In the genomic region with DNA sequence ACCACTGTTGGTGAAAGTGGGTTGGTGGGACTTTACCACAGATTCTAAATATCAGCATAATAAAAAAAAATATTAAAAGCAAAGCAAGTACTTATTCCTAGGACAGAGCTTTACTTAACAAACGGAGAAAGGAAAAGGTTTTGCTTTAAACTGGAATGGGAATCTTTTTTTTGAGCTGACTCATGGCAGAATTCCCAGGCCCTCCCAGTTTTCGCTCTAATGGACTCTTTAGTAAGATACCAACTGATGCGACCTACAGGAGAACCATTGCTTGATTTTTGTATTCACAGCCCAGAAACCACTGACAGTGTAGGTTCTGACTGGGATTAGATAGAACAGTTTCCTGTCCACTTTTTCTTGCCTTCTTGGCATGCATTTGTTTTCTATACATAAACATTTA, we compare ENCODE assay signal across 9 mouse cellular contexts. TPM values are rescaled to one million over a fixed set of nuclear protein-coding genes. Genes with fewer than 3 reads are reported as not detected.
DNase-seq lines count a peak whose midpoint lies in the region; ATAC-seq and TF ChIP-seq lines count a peak whose summit lies in the region.
"Had no signal": no experiment of that assay in that cellular context is flagged by ENCODE, and none has a peak within 500 bp of the region (broad histone marks: within the 10 kb centered on the region; RNA-seq: fewer than 3 reads in every experiment).

No protein-coding gene starts in this region.

- DNase-seq in adrenal gland, postnatal 14 days = peak; percentile 9
- no peak for DNase-seq in adrenal gland, postnatal 25 days
- no peak for DNase-seq in lung, postnatal 4 days
- no peak for DNase-seq in right cerebral cortex, postnatal 10 days (ENCODE audit: low spot score in 2 of 2)
- no peak for DNase-seq in adrenal gland, postnatal 4 days (ENCODE audit: low spot score in 2 of 2)
- DNase-seq: cerebellum, adult 2 months had no signal

- H3K4me2 ChIP-seq in lung, embryonic 16.5 days (ENCODE audit: low read depth, low read length) = peak overlapping the region; percentile 84
- peak overlapping the region; percentile 71 for H3K4me2 ChIP-seq in intestine, postnatal 0 days (replicated peaks; ENCODE audit: low read depth)
- H3K4me2 ChIP-seq in neural tube, embryonic 15.5 days = peak overlapping the region; percentile 61

- H3K4me1 ChIP-seq in lung, embryonic 16.5 days (replicated peaks; ENCODE audit: control insufficient read depth, insufficient read depth, low read length) = peaks cover 14% of the 10 kb centered on the region
- no peaks in the 10 kb centered on the region for H3K4me1 ChIP-seq in intestine, postnatal 0 days (replicated peaks; ENCODE audit: control insufficient read depth, insufficient read depth, low read length)
- H3K4me1 ChIP-seq in neural tube, embryonic 15.5 days = peaks cover 28% of the 10 kb centered on the region

- H3K27ac ChIP-seq in lung, embryonic 16.5 days (ENCODE audit: low read length) = no peak overlapping the region
- H3K27ac ChIP-seq in intestine, postnatal 0 days (ENCODE audit: low read depth, low read length) = no peak overlapping the region
- no peak overlapping the region for H3K27ac ChIP-seq in neural tube, embryonic 15.5 days (replicated peaks)

- no peak for ATAC-seq in lung, embryonic 16.5 days (ENCODE audit: low read depth)
- no peak for ATAC-seq in intestine, postnatal 0 days
- ATAC-seq in neural tube, embryonic 15.5 days (ENCODE audit: low FRiP score) = no peak

- no peak overlapping the region for H3K9ac ChIP-seq in lung, embryonic 16.5 days (ENCODE audit: low read length)
- H3K9ac ChIP-seq in intestine, postnatal 0 days (ENCODE audit: low read depth, low read length) = no peak overlapping the region
- H3K9ac ChIP-seq in neural tube, embryonic 15.5 days (replicated peaks) = no peak overlapping the region

- H3K4me3 ChIP-seq in lung, embryonic 16.5 days (ENCODE audit: low read length) = peak overlapping the region; percentile 88
- no peak overlapping the region for H3K4me3 ChIP-seq in intestine, postnatal 0 days (ENCODE audit: low read depth, low read length)
- peak overlapping the region; percentile 84 for H3K4me3 ChIP-seq in neural tube, embryonic 15.5 days (replicated peaks)

- no peak for TF ChIP-seq CTCF in intestine, postnatal 0 days (IDR thresholded peaks at IDR 0.05; ENCODE audit: low read depth)

- H3K9me3 ChIP-seq in lung, embryonic 16.5 days (ENCODE audit: control insufficient read depth, low read length) = no peaks in the 10 kb centered on the region
- no peaks in the 10 kb centered on the region for H3K9me3 ChIP-seq in intestine, postnatal 0 days (ENCODE audit: control insufficient read depth)
- no peaks in the 10 kb centered on the region for H3K9me3 ChIP-seq in neural tube, embryonic 15.5 days (replicated peaks)

- WGBS in lung, embryonic 16.5 days = 35% methylated on average over 3 of the region's 3 CpGs
- 41% methylated on average over 3 of the region's 3 CpGs for WGBS in intestine, postnatal 0 days
- WGBS in neural tube, embryonic 15.5 days = 65% methylated on average over 3 of the region's 3 CpGs

- peaks cover 19% of the 10 kb centered on the region for H3K36me3 ChIP-seq in lung, embryonic 16.5 days (ENCODE audit: control insufficient read depth, insufficient read depth, low read length)
- H3K36me3 ChIP-seq in intestine, postnatal 0 days (ENCODE audit: control insufficient read depth, insufficient read depth) = peaks cover 23% of the 10 kb centered on the region
- H3K36me3 ChIP-seq in neural tube, embryonic 15.5 days = peaks cover 22% of the 10 kb centered on the region

- no peaks in the 10 kb centered on the region for H3K27me3 ChIP-seq in lung, embryonic 16.5 days (ENCODE audit: control insufficient read depth, insufficient read depth, low read depth, low read length)
- H3K27me3 ChIP-seq in intestine, postnatal 0 days (replicated peaks; ENCODE audit: control insufficient read depth, insufficient read depth, low read length) = no peaks in the 10 kb centered on the region
- H3K27me3 ChIP-seq in neural tube, embryonic 15.5 days (replicated peaks) = no peaks in the 10 kb centered on the region

RNA-seq across cellular contexts. Expression of a gene that starts 2.1 kb away (rescaled TPM):
- total RNA-seq in adrenal gland, postnatal 14 days (2021) = 75.7 and 82.4 TPM in 2 replicates
- 81.3 and 101 TPM in 2 replicates for total RNA-seq in adrenal gland, postnatal 25 days (2021)
- polyA plus RNA-seq in lung, embryonic 16.5 days (2015; fragmentation: Nextera tagmentation; extraction: Ambion mirVana) = 171 and 193 TPM in 2 replicates
- polyA plus RNA-seq in intestine, postnatal 0 days (2015; fragmentation: Nextera tagmentation; extraction: Ambion mirVana) = 98.0 and 104 TPM in 2 replicates
- polyA plus RNA-seq in neural tube, embryonic 15.5 days (2015; fragmentation: Nextera tagmentation; extraction: Ambion mirVana) = 278 and 279 TPM in 2 replicates
- total RNA-seq in adrenal gland, postnatal 4 days (2021) = 10 to 100 TPM; 77.2 to 80.7 TPM

RNA-seq across cellular contexts. Expression of a gene that starts 15.6 kb away (rescaled TPM):
- total RNA-seq in adrenal gland, postnatal 14 days (2021) = 96.4 and 112 TPM in 2 replicates
- 73.0 and 98.2 TPM in 2 replicates for total RNA-seq in adrenal gland, postnatal 25 days (2021)
- 261 and 272 TPM in 2 replicates for polyA plus RNA-seq in lung, embryonic 16.5 days (2015; fragmentation: Nextera tagmentation; extraction: Ambion mirVana)
- polyA plus RNA-seq in intestine, postnatal 0 days (2015; fragmentation: Nextera tagmentation; extraction: Ambion mirVana) = 226 and 233 TPM in 2 replicates
- 130 and 154 TPM in 2 replicates for polyA plus RNA-seq in neural tube, embryonic 15.5 days (2015; fragmentation: Nextera tagmentation; extraction: Ambion mirVana)
- total RNA-seq in adrenal gland, postnatal 4 days (2021) = 10 to 100 TPM; 85.5 to 87.2 TPM

RNA-seq across cellular contexts. Expression of a gene that starts 57.2 kb away (rescaled TPM):
- 0.30 and 0.60 TPM in 2 replicates for total RNA-seq in adrenal gland, postnatal 14 days (2021)
- 0.24 TPM in 2 replicates for total RNA-seq in adrenal gland, postnatal 25 days (2021)
- 1.2 and 1.6 TPM in 2 replicates for polyA plus RNA-seq in lung, embryonic 16.5 days (2015; fragmentation: Nextera tagmentation; extraction: Ambion mirVana)
- 1.9 and 2.0 TPM in 2 replicates for polyA plus RNA-seq in intestine, postnatal 0 days (2015; fragmentation: Nextera tagmentation; extraction: Ambion mirVana)
- 0.20 and 0.91 TPM in 2 replicates for polyA plus RNA-seq in neural tube, embryonic 15.5 days (2015; fragmentation: Nextera tagmentation; extraction: Ambion mirVana)
- under 1 TPM; 0.45 to 0.93 TPM for total RNA-seq in adrenal gland, postnatal 4 days (2021)
